Mouse (Mus musculus): ENCODE measurements around the gene Gm20905. TPM values are rescaled to one million over a fixed set of nuclear protein-coding genes. Genes with fewer than 3 reads are reported as not detected.

The Gm20905 gene
- not detected for polyA plus RNA-seq (2014; fragmentation: Illumina TruSeq; extraction: RNeasy Lipid Tissue Mini Kit (QIAGEN cat#74804))

GRCm38 (mm10) chrY:37259503-37259902, at the start of gene Gm20905:
TSS of gene Gm20905 (minus strand) at chrY:37259603.

Measured in ovary, adult 10 weeks (tissue).